Mouse (Mus musculus): Measurements from ENCODE around the gene Myoz1.
"Not testable (repeated sequence)": the region's sequence is repeated elsewhere in the genome, so short reads cannot be mapped to it uniquely, and the experiment has no call there.

Gene Myoz1

GRCm38 (mm10) chr14:20656361-20656760 lies at the start of gene Myoz1:
TSS of gene Myoz1 (minus strand) at chr14:20656540.
- DNase-seq (ENCODE audit: low spot score): no peak

DNA sequence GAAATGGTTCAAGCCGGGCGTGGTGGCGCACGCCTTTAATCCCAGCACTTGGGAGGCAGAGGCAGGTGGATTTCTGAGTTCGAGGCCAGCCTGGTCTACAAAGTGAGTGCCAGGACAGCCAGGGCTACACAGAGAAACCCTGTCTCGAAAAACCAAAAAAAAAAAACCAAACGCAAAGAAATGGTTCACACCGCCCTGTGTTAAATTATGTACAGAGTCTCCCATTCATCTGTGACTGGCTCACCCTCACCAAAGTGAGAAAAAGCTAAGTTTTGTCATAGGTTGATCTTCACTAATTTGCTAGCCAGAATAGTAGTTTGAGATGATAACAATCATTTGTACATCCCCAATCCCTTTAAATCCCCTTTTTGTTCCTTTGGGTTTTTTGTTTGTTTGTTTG lies 47.1 kb upstream of the Myoz1 start:
- not testable (repeated sequence) for DNase-seq (ENCODE audit: low spot score)

GRCm38 (mm10) chr14:20702741-20703381 lies 46.5 kb upstream of the Myoz1 start, which contains the start of gene Chchd1:
TSS of gene Chchd1 (plus strand) at chr14:20703006.
- peak; percentile 92 for DNase-seq (ENCODE audit: low spot score)

DNA sequence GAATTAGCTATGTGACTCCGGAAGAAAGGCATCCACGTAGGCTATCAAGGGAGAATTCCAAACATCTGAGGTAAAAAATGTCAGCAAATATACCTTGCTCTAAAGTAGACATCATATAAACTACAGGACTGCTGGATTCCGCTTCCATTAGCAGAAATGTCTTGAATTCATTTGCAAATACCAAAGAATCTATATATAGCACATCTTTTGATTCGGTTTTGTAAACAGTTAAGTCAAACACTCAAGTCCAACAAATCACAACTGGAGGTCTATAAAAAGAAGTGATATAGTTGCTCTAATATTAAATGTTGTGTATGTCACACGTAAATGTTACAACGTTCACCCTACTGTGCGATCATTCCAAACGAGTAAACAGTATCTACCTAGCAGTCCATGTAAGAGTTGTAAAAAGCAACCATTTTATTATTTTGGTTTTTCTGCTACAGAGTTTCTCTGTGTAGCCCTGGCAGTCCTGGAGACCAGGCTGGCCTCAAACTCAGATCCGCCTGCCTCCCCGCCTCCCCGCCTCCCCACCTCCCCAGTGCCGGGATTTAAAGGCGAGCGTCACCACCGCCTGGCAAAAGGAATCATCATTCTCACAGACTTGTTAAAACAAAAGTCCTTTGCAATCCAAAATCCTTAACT lies 45.9 kb upstream of the Myoz1 start:
- no peak for DNase-seq (ENCODE audit: low spot score)

DNA sequence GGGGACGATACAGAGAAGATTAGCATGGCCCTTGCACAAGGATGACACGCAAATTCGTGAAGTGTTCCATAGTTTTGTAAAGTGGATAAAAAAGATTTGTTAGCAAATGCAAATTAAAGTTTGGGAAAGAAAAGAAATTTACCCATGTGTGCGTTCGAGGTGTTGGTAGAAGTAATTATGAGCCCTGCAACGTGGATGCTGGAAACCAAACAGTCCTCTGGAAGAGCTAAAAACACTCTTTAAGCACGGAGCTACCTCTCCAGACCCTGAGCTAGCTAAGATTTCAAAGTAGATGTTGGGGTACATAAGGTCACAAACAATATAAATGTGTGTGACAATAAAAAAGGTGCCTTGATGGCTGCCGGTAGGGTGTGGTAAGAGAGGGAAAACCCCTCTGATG lies 45.2 kb upstream of the Myoz1 start:
- no peak for DNase-seq (ENCODE audit: low spot score)

DNA sequence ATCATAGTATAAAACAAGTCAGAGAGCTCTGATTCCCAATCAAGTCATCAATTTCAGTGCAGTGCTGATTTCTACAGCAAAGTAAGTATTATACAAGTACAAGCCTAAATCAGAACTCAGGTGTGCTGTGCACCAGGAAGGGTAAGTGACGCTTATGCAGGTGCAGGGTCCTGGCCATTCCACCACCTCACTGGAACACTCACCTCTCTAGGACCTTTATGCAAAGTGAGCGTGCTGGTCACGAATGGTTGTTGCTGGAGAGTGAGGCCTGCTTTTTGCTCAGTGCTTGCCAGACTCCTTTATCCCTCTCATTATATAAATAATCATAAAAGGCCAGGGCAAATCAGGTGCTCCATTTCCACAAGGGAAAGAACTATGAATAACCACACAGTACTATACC lies 44.0 kb upstream of the Myoz1 start:
- no peak for DNase-seq (ENCODE audit: low spot score)

GRCm38 (mm10) chr14:20698515-20698914 lies 42.2 kb upstream of the Myoz1 start:
- no peak for DNase-seq (ENCODE audit: low spot score)

- DNase-seq (ENCODE audit: low spot score): no peak
Observed at GRCm38 (mm10) chr14:20696986-20697385, 40.6 kb upstream of the Myoz1 start.

DNA sequence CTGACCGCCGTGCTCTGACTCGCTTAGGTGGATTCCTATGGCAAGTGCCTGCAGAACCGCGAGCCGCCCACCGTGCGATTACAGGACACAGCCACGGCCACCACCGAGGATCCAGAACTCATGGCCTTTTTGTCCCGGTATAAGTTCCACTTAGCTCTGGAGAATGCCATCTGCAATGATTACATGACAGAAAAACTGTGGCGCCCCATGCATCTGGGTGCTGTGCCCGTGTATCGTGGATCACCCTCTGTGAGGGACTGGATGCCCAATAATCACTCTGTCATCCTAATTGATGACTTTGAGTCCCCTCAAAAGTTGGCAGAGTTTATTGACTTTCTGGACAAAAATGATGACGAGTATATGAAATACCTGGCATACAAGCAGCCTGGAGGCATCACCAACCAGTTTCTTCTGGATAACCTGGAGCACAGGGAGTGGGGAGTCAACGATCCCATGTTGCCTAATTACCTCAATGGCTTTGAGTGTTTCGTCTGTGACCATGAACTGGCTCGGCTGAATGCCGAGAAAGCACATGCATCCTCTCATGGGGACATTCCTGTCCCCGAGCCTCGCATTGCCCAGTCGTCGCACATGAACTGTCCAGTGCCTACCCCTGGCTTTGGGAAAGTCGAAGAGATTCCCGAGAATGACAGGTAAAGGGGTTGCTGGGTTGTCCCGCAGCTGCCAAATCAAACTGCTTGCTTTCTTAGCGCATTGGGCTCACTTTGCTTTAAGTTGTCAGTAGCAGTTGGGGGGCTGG lies 39.6 kb upstream of the Myoz1 start:
- no peak for DNase-seq (ENCODE audit: low spot score)

DNA sequence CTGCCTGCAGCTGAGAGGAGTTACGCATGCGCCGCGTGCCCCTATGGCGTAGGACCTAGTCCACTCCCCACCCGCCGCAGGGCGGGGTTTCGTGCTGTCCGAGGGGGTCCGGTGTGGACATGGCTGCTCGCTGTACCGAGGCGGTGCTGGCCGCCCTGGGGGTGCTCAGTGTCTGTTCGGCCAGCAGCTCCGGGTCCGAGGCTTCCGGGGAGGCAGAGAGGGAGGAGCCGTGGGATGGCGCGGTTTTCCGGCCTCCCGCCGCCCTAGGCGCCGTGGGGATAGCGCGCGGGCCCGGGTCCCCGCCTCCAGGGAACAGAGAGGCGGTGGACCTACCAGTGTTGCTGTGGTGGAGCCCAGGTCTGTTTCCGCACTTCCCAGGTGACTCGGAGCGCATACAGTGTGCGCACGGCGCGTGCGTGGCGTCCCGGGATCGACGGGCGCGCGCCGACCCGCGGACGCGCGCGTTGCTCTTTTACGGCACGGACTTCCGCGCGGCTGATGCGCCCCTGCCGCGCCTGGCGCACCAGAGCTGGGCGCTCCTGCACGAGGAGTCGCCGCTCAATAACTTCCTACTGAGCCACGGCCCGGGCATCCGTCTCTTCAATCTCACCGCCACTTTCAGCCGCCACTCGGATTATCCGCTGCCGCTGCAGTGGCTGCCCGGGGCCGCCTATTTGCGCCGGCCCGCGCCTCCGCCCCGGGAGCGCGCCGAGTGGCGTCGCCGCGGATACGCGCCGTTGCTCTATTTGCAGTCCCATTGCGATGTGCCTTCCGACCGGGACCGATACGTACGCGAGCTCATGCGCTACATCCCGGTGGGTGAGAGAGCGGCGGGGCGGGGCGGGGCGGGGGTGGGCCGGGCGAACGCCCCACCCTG lies 38.8 kb upstream of the Myoz1 start, which contains the start of gene Fut11:
Gene Fut11 (plus strand): TSS at position 85 of the 877 bp plus-strand sequence.
- peak; percentile 78 for DNase-seq (ENCODE audit: low spot score)

DNA sequence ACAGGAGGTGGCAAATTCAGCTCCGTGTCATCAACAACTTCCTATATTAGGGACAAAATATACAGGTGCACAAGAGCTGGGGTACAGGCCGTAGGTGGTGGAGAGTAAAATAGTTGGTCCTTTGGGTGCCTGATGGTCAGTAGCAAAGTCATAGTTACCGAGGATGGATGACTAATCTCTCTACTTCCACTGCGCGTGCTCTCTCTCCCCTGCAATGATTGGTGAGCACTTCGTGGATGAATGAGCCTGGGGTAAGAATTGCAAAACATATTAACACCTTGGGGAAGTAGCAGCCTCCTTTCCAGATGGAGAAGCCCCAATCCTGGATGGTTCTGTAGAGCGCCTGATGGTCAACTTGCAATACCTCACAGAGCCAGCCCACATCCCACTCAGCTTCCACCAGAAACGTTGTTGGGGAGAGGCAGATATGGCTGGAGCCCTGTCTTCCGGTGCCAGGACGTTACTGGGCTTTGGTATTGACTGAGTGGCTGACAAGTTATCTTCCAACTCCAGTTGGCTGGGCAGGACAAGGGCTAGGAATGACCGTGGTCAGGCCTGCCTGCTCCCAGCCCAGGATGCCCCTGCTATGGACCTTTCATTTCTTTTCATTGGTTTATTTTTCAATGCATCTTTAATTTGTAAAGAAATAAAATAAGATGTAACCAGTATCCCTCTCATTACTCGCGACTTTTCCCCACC lies 38.0 kb upstream of the Myoz1 start:
- DNase-seq (ENCODE audit: low spot score): no peak

GRCm38 (mm10) chr14:20693589-20694101 lies 37.3 kb upstream of the Myoz1 start:
- DNase-seq (ENCODE audit: low spot score): no peak

GRCm38 (mm10) chr14:20691772-20692171 lies 35.4 kb upstream of the Myoz1 start:
- no peak for DNase-seq (ENCODE audit: low spot score)

GRCm38 (mm10) chr14:20689009-20689408 lies 32.7 kb upstream of the Myoz1 start:
- no peak for DNase-seq (ENCODE audit: low spot score)

DNA sequence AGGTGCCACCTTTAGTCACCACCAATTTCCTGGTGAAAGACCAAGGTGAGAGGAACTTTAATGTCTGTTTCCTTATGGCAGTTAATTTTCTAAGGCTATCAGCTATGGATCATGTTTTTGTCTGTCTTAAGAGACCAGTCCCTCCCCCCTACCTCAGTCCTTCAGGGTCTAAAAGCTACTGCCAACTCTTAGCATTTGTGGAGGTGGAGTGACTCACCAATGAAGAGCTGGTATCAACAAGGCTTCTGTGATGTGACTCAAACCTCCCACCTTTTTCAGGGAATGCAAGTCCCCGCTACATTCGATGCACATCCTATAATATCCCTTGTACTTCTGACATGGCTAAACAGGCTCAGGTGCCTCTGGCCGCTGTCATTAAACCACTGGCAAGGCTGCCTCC lies 30.2 kb upstream of the Myoz1 start:
- no peak for DNase-seq (ENCODE audit: low spot score)

- no peak for DNase-seq (ENCODE audit: low spot score)
Observed at GRCm38 (mm10) chr14:20682498-20682897, 26.2 kb upstream of the Myoz1 start.

- DNase-seq (ENCODE audit: low spot score): no peak
Observed at GRCm38 (mm10) chr14:20681742-20682141, 25.4 kb upstream of the Myoz1 start.

- no peak for DNase-seq (ENCODE audit: low spot score)
Observed at GRCm38 (mm10) chr14:20677906-20678305, 21.6 kb upstream of the Myoz1 start.

GRCm38 (mm10) chr14:20674064-20674833 lies 17.9 kb upstream of the Myoz1 start, which contains the start of gene Sec24c:
TSS of gene Sec24c (plus strand) at chr14:20674308.
- DNase-seq (ENCODE audit: low spot score): peak; percentile 98

DNA sequence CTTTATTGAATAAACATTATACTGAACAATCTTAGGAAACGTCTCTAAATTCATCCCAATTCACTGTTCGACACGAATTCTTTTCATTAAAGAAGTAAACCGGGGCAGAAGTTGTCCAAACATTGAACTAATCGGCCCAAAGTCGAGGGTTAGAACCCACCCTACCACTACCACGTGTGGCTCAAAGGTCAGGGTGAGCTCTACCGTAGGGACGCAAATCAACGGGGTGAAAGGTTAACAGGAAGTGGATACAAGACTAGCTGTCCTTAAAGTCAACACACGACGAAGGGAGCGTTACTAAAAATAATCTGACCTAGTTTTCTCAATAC lies 17.4 kb upstream of the Myoz1 start:
- DNase-seq (ENCODE audit: low spot score): no peak
